Mouse (Mus musculus) limb, embryonic 14.5 days (tissue): Measurements from ENCODE around the gene Calcrl. TPM values are rescaled to one million over a fixed set of nuclear protein-coding genes. Genes with fewer than 3 reads are reported as not detected.

ENCODE experiments used
- ATAC-seq: fragments of 200-750 bp; cut with Nextera tagmentation; 2 replicates; pipeline ENCODE4 v1.8.0; 2017; ENCODE audit warnings: low read depth, moderate number of reproducible peaks, moderate TSS enrichment; ENCODE audit not compliant: low FRiP score
- DNase-seq: peaks from one replicate; pipeline ENCODE4 v3.0.0-alpha.2; 2015; ENCODE audit warnings: low spot score
- H3K27ac ChIP-seq: fragments of 300-500 bp; sonication (generic); replicated peaks from 2 replicates; pipeline ENCODE4 v1.5.1; 2014; ENCODE audit warnings: low read depth, mild to moderate bottlenecking, low read length, moderate library complexity, mixed read lengths
- H3K27me3 ChIP-seq: fragments of 300-500 bp; sonication (generic); 2 replicates; pipeline ENCODE4 v1.6.1; 2014; ENCODE audit warnings: low read length, mixed read lengths; ENCODE audit not compliant: control insufficient read depth, insufficient read depth
- H3K36me3 ChIP-seq: fragments of 300-500 bp; sonication (generic); 2 replicates; pipeline ENCODE4 v1.6.1; 2014; ENCODE audit warnings: mild to moderate bottlenecking, low read length, moderate library complexity, mixed read lengths; ENCODE audit not compliant: control insufficient read depth, insufficient read depth
- H3K4me1 ChIP-seq: fragments of 300-500 bp; sonication (generic); 2 replicates; pipeline ENCODE4 v1.6.1; 2014; ENCODE audit warnings: antibody characterized with exemption, low read length, mixed read lengths; ENCODE audit not compliant: control insufficient read depth, insufficient read depth
- H3K4me2 ChIP-seq: fragments of 300-500 bp; sonication (generic); replicated peaks from 2 replicates; pipeline ENCODE4 v1.6.1; 2014; ENCODE audit warnings: low read depth, mild to moderate bottlenecking, low read length, moderate library complexity; ENCODE audit not compliant: severe bottlenecking
- H3K4me3 ChIP-seq: fragments of 300-500 bp; sonication (generic); replicated peaks from 2 replicates; pipeline ENCODE4 v1.5.1; 2014; ENCODE audit warnings: low read length
- H3K9ac ChIP-seq: fragments of 300-500 bp; sonication (generic); 2 replicates; pipeline ENCODE4 v1.6.1; 2014; ENCODE audit warnings: mild to moderate bottlenecking, low read depth, low read length, moderate library complexity; ENCODE audit not compliant: severe bottlenecking
- H3K9me3 ChIP-seq: fragments of 300-500 bp; sonication (generic); 2 replicates; pipeline ENCODE4 v1.6.1; 2016; ENCODE audit warnings: low read length; ENCODE audit not compliant: control insufficient read depth
- POLR2A ChIP-seq: fragments of 200-500 bp; IDR thresholded peaks from 2 replicates; pipeline ENCODE4 v1.8.0; 2012; ENCODE audit warnings: inconsistent platforms, mild to moderate bottlenecking, moderate library complexity, borderline replicate concordance; ENCODE audit not compliant: insufficient read depth, insufficient read length; ENCODE audit errors: extremely low read depth
- WGBS: fragments of 180-500 bp; shearing (Covaris S2); extraction: QIAGEN DNeasy Blood & Tissue Kit; methylation state at CpG from one replicate; pipeline ENCODE4 v1.1.7; 2014; 5-methylcytosine and 5-hydroxymethylcytosine counted together
- polyA plus RNA-seq, 2 experiments: library from polyadenylated mRNA; depleted of rRNA in 1 of 2; stranded (reverse) in 1 of 2; unstranded in 1 of 2; fragments of >200 nt; fragmentation: Nextera tagmentation in 1 of 2; extraction: Ambion mirVana in 1 of 2; gene quantifications; 2 replicates each; pipeline versions ENCODE4 v1.2.1 to v1.2.3; 2012 to 2014

Gene Calcrl
- polyA plus RNA-seq (2012; rRNA removed) (6.4 and 6.5 TPM in 2 replicates), polyA plus RNA-seq (2014; fragmentation: Nextera tagmentation; extraction: Ambion mirVana) (18.2 and 21.0 TPM in 2 replicates)

DNA sequence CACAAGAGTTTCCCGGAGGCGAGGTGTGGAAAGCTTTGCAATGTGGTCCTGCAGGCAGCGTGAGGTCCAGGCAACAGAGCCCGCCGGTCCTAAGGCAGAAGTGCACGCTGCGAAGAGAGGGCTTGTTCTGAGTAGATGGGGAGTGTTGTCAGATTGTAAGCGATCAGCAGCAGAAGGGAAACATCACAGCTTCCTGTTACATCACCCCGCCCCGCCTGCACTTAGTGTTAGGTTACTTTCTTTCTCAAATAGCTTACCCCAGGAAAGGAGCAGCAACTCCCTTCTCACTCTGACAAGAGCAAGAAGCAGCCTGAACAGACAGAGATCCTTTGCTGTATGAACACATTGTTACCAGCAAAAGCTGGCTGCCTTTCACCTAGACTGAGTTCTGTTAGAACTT is at the start of gene Calcrl:
Calcrl (minus strand) TSS at position 274 of the 400 bp plus-strand sequence.
- Histone ChIP-seq H3K4me3 (peak within 1 kb of the TSS; percentile 31), H3K36me3 (no peaks in the 10 kb centered on the region), H3K9me3 (no peaks in the 10 kb centered on the region), H3K9ac (peak within 1 kb of the TSS; percentile 40), H3K4me1 (0 out of 2 replicates have a peak, but pooled peaks cover 3% of the 10 kb centered on the region), H3K27me3 (no peaks in the 10 kb centered on the region), H3K4me2 (peak within 1 kb of the TSS; percentile 44), H3K27ac (0 out of 2 replicates have a peak within 1 kb of the TSS, but pooled peaks have one; percentile 29)
- WGBS, result under 1% methylated on average over 10 of the region's 10 CpGs
- TF ChIP-seq POLR2A, result no peak
- ATAC-seq (peak; percentile 82), DNase-seq (peak; percentile 85)

DNA sequence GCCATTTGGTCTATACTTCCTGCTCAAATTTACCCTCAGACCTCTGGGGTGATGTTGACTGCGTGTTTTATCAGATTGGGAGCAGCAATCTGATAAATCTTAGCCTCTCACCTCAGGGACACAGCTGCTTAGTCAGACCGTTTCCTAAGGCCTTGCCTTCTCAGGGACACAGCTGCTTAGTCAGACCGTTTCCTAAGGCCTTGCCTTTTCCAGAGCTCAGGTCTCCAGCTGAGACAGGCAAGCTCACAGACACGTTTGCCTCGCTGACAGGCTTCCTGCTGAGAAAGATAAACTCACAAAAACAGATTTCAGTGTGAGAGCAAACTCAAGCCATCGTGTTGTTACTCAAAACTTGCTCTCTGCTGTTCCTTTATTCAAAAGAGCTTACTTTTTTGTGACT is 49.4 kb upstream of the Calcrl start:
- Histone ChIP-seq H3K27me3 (no peaks in the 10 kb centered on the region), H3K4me3 (no peak overlapping the region), H3K36me3 (no peaks in the 10 kb centered on the region), H3K27ac (no peak overlapping the region), H3K4me1 (0 out of 2 replicates have a peak, but pooled peaks cover 3% of the 10 kb centered on the region), H3K9ac (no peak overlapping the region; the same call in 1 of the 2 replicates), H3K9me3 (no peaks in the 10 kb centered on the region), H3K4me2 (no peak overlapping the region)
- 7% methylated on average over 6 of the region's 6 CpGs for WGBS
- DNase-seq, result no peak
- no peak for TF ChIP-seq POLR2A
- ATAC-seq, result no peak

DNA sequence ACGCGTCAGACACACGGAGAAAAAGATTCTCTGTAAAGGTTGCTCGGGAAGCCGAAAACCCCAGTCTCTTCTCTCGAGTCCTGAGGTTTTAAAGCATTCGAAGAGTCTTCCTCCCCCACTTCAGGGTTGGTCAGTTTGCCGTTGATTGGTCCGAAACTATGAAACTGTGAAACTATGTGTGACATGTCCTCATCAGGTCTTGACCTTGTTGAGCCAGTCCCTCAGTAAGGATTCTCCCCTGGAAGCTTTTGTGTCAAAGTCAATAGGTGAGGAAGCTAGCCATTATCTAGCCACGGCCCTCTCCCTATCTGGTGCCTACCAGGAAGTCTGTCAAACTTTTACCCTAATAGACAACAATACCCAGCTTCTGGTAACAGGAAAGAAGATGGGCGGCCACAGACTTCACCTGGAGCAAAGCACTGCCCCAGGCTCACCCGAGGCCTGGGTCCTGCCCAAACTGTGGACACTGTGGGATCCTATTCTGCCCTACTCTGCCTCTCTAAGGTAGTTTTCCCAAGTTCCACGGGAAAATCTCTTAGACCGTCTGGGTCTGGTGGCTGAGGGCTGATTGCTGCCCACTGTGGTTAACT is 48.8 kb upstream of the Calcrl start:
- no peaks in the 10 kb centered on the region for H3K36me3 ChIP-seq
- H3K4me1 ChIP-seq, result 0 out of 2 replicates have a peak, but pooled peaks cover 3% of the 10 kb centered on the region
- H3K27ac ChIP-seq, result no peak overlapping the region
- TF ChIP-seq POLR2A, result no peak
- DNase-seq (no peak), ATAC-seq (no peak)
- H3K4me2 ChIP-seq, result no peak overlapping the region
- no peaks in the 10 kb centered on the region for H3K9me3 ChIP-seq
- no peaks in the 10 kb centered on the region for H3K27me3 ChIP-seq
- no peak overlapping the region; the same call in 1 of the 2 replicates for H3K9ac ChIP-seq
- 74% methylated on average over 14 of the region's 14 CpGs for WGBS
- H3K4me3 ChIP-seq, result no peak overlapping the region

DNA sequence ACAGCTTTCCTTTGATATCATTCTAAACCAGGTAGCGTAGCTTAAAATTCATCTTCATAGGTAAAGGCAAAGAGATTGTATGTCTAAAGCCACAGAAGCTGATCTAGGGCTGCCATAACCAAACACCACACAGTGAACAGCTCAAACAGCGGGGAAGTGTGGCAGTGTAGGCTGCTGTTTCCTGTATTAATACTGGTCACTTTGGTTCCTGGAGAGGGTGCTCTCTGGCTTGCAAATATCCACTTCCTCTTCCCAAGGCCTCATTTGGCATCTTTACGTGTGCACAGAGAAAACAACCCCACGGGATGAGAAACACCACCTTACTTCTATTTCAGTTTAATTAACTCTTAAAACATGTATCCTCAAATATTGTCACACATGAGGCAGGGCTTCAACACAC is 42.2 kb upstream of the Calcrl start:
- DNase-seq (no peak), ATAC-seq (no peak)
- Histone ChIP-seq H3K27ac (no peak overlapping the region), H3K36me3 (no peaks in the 10 kb centered on the region), H3K4me2 (no peak overlapping the region), H3K9ac (no peak overlapping the region), H3K4me1 (no peaks in the 10 kb centered on the region), H3K9me3 (no peaks in the 10 kb centered on the region), H3K4me3 (no peak overlapping the region), H3K27me3 (no peaks in the 10 kb centered on the region)
- 84% methylated on average over 4 of the region's 4 CpGs for WGBS
- TF ChIP-seq POLR2A, result no peak

DNA sequence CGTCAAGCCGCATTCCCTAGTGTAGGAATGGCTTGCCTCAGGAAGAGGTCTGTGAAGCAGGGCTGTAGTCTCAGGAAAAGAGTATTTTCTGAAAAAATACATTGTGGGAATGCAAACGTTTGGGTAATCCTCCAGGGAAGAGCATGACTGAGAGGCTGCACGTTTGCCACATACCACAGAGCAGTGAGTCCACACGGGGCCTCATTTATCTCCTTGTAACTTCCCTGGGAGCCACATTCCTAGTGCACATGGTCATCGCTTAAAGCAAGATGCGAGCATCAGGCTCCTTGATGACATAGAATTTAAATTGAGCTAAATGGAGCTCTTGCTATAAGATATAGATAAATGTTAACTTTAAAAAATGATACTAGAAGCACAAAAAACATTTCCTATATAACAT is 39.7 kb upstream of the Calcrl start:
- no peak for ATAC-seq

DNA sequence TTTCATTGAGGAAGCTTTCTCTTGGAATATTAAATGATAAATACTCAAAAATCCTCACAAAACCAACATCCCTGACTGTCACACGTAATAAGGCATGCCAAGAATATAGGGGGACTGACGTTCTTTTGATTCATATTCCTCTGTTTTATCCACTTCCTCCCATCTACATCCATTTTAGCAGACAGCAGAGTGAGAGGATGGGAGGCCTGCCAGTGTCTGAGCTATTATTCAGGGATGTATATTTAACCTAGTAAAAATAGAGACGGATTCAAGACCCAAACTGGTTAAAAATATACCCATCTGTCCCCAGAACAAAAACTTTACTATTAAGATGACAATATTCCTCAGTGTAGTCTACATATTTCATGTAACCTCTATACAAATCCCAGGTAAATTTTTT is 37.2 kb upstream of the Calcrl start:
- H3K27me3 ChIP-seq, result no peaks in the 10 kb centered on the region
- no peak overlapping the region for H3K4me3 ChIP-seq
- H3K4me2 ChIP-seq, result no peak overlapping the region
- no peak overlapping the region for H3K27ac ChIP-seq
- DNase-seq (no peak), ATAC-seq (no peak)
- no peaks in the 10 kb centered on the region for H3K4me1 ChIP-seq
- WGBS, result 91% methylated on average over 3 of the region's 3 CpGs
- H3K9ac ChIP-seq, result no peak overlapping the region
- H3K36me3 ChIP-seq, result no peaks in the 10 kb centered on the region
- no peaks in the 10 kb centered on the region for H3K9me3 ChIP-seq
- no peak for TF ChIP-seq POLR2A

More for the DNA sequence above, 39.7 kb upstream of the Calcrl start:
- Histone ChIP-seq H3K4me2 (no peak overlapping the region), H3K9me3 (no peaks in the 10 kb centered on the region), H3K9ac (no peak overlapping the region), H3K36me3 (no peaks in the 10 kb centered on the region), H3K27me3 (no peaks in the 10 kb centered on the region), H3K4me1 (no peaks in the 10 kb centered on the region), H3K27ac (no peak overlapping the region), H3K4me3 (no peak overlapping the region)
- peak; percentile 13 for DNase-seq
- TF ChIP-seq POLR2A, result no peak
- 25% methylated on average over 7 of the region's 7 CpGs for WGBS
